Mouse (Mus musculus): ENCODE results near the gene Olfr1034. TPM values are rescaled to one million over a fixed set of nuclear protein-coding genes. Genes with fewer than 3 reads are reported as not detected.

Olfr1034 gene
- not detected in 2 replicates for polyA plus RNA-seq (2012; ENCODE audit: low replicate concordance)

GRCm38 (mm10) chr2:86045561-86045960 is at the start of gene Olfr1034:
Gene Olfr1034, plus strand, starts transcription at chr2:86045861.

GRCm38 (mm10) chr2:86005240-86005639 is 40.4 kb upstream of the Olfr1034 start, which contains the start of gene Olfr1032:
Gene Olfr1032, plus strand, starts transcription at chr2:86005540.

GRCm38 (mm10) chr2:86020406-86020805 is 25.3 kb upstream of the Olfr1034 start, which contains the start of gene Olfr1033:
Gene Olfr1033, plus strand, starts transcription at chr2:86020633.

GRCm38 (mm10) chr2:86073692-86074091 is 28.0 kb downstream of the Olfr1034 start, which contains the start of gene Olfr1036:
Gene Olfr1036, plus strand, starts transcription at chr2:86073992.

GRCm38 (mm10) chr2:86087285-86087684 is 41.6 kb downstream of the Olfr1034 start, which contains the start of gene Olfr1037:
Gene Olfr1037, minus strand, starts transcription at chr2:86087385.

Other genes with a start within 250 kb of the Olfr1034 start
- gene Olfr1016, start 243.3 kb upstream of the Olfr1034 start, polyA plus RNA-seq (2012; ENCODE audit: low replicate concordance): not detected in 2 replicates
- not detected in 2 replicates for gene Olfr1018, start 227.4 kb upstream of the Olfr1034 start, polyA plus RNA-seq (2012; ENCODE audit: low replicate concordance)
- gene Olfr1019, start 200.4 kb upstream of the Olfr1034 start, polyA plus RNA-seq (2012; ENCODE audit: low replicate concordance): not detected in 2 replicates
- not detected in 2 replicates for gene Olfr1020, start 198.8 kb upstream of the Olfr1034 start, polyA plus RNA-seq (2012; ENCODE audit: low replicate concordance)
- gene Olfr1022, start 177.3 kb upstream of the Olfr1034 start, polyA plus RNA-seq (2012; ENCODE audit: low replicate concordance): not detected in 2 replicates
- not detected in 2 replicates for gene Olfr1023, start 160.2 kb upstream of the Olfr1034 start, polyA plus RNA-seq (2012; ENCODE audit: low replicate concordance)
- gene Olfr1024, start 140.8 kb upstream of the Olfr1034 start, polyA plus RNA-seq (2012; ENCODE audit: low replicate concordance): not detected in 2 replicates
- not detected in 2 replicates for gene Olfr1025-ps1, start 130.7 kb upstream of the Olfr1034 start, polyA plus RNA-seq (2012; ENCODE audit: low replicate concordance)
- not detected in 2 replicates for gene Olfr1026, start 124.3 kb upstream of the Olfr1034 start, polyA plus RNA-seq (2012; ENCODE audit: low replicate concordance)
- not detected in 2 replicates for gene Olfr1028, start 95.4 kb upstream of the Olfr1034 start, polyA plus RNA-seq (2012; ENCODE audit: low replicate concordance)
- gene Olfr1029, start 72.0 kb upstream of the Olfr1034 start, polyA plus RNA-seq (2012; ENCODE audit: low replicate concordance): not detected in 2 replicates
- gene Olfr1030, start 66.6 kb upstream of the Olfr1034 start, polyA plus RNA-seq (2012; ENCODE audit: low replicate concordance): not detected in 2 replicates
- not detected in 2 replicates for gene Olfr1031, start 55.6 kb upstream of the Olfr1034 start, polyA plus RNA-seq (2012; ENCODE audit: low replicate concordance)
- not detected in 2 replicates for gene Olfr1032, start 40.3 kb upstream of the Olfr1034 start, polyA plus RNA-seq (2012; ENCODE audit: low replicate concordance)
- not detected in 2 replicates for gene Olfr1033, start 25.2 kb upstream of the Olfr1034 start, polyA plus RNA-seq (2012; ENCODE audit: low replicate concordance)
- not detected in 2 replicates for gene Olfr1036, start 28.1 kb downstream of the Olfr1034 start, polyA plus RNA-seq (2012; ENCODE audit: low replicate concordance)
- gene Olfr1037, start 41.5 kb downstream of the Olfr1034 start, polyA plus RNA-seq (2012; ENCODE audit: low replicate concordance): not detected in 2 replicates
- gene Olfr1039, start 90.1 kb downstream of the Olfr1034 start, polyA plus RNA-seq (2012; ENCODE audit: low replicate concordance): not detected in 2 replicates
- not detected in 2 replicates for gene Olfr1040, start 100.9 kb downstream of the Olfr1034 start, polyA plus RNA-seq (2012; ENCODE audit: low replicate concordance)
- not detected in 2 replicates for gene Olfr1042, start 116.0 kb downstream of the Olfr1034 start, polyA plus RNA-seq (2012; ENCODE audit: low replicate concordance)
- not detected in 2 replicates for gene Olfr1043, start 121.7 kb downstream of the Olfr1034 start, polyA plus RNA-seq (2012; ENCODE audit: low replicate concordance)
- gene Olfr1044, start 132.0 kb downstream of the Olfr1034 start, polyA plus RNA-seq (2012; ENCODE audit: low replicate concordance): 0.09 TPM in 1 of 2 replicates, not detected in the other
- gene Olfr52, start 139.8 kb downstream of the Olfr1034 start, polyA plus RNA-seq (2012; ENCODE audit: low replicate concordance): not detected in 2 replicates
- gene Olfr1045, start 157.1 kb downstream of the Olfr1034 start, polyA plus RNA-seq (2012; ENCODE audit: low replicate concordance): not detected in 2 replicates
- gene Olfr1046, start 173.5 kb downstream of the Olfr1034 start, polyA plus RNA-seq (2012; ENCODE audit: low replicate concordance): not detected in 2 replicates
- not detected in 2 replicates for gene Olfr1047, start 185.5 kb downstream of the Olfr1034 start, polyA plus RNA-seq (2012; ENCODE audit: low replicate concordance)
- gene Olfr1048, start 194.4 kb downstream of the Olfr1034 start, polyA plus RNA-seq (2012; ENCODE audit: low replicate concordance): not detected in 2 replicates
- gene Olfr1049, start 212.5 kb downstream of the Olfr1034 start, polyA plus RNA-seq (2012; ENCODE audit: low replicate concordance): not detected in 2 replicates
- gene Olfr1051, start 233.2 kb downstream of the Olfr1034 start, polyA plus RNA-seq (2012; ENCODE audit: low replicate concordance): not detected in 2 replicates
- not detected in 2 replicates for gene Olfr1052, start 246.6 kb downstream of the Olfr1034 start, polyA plus RNA-seq (2012; ENCODE audit: low replicate concordance)